Mouse (Mus musculus) neural tube, embryonic 11.5 days (tissue): Measurements from ENCODE around the gene Tal1. TPM values are rescaled to one million over a fixed set of nuclear protein-coding genes. Genes with fewer than 3 reads are reported as not detected.

Experiments
- ATAC-seq: fragments of 200-750 bp; cut with Nextera tagmentation; 2 replicates; pipeline ENCODE4 v1.8.0; 2017; ENCODE audit warnings: moderate number of reproducible peaks, mild to moderate bottlenecking, moderate TSS enrichment, moderate library complexity; ENCODE audit not compliant: insufficient read depth, low FRiP score, low TSS enrichment
- DNase-seq: peaks from one replicate; pipeline ENCODE4 v3.0.0-alpha.2; 2015; ENCODE audit warnings: low spot score
- H3K27ac ChIP-seq: fragments of 300-500 bp; sonication (generic); 2 replicates; pipeline ENCODE4 v1.5.1; 2014; ENCODE audit warnings: low read depth, mild to moderate bottlenecking, low read length
- H3K27me3 ChIP-seq: fragments of 300-500 bp; sonication (generic); 2 replicates; pipeline ENCODE4 v1.6.1; 2014; ENCODE audit warnings: mild to moderate bottlenecking, low read length, mixed read lengths; ENCODE audit not compliant: control insufficient read depth, insufficient read depth
- H3K36me3 ChIP-seq: fragments of 300-500 bp; sonication (generic); 2 replicates; pipeline ENCODE4 v1.6.1; 2014; ENCODE audit warnings: mild to moderate bottlenecking, low read length, moderate library complexity, mixed read lengths; ENCODE audit not compliant: control insufficient read depth, insufficient read depth
- H3K4me1 ChIP-seq: fragments of 300-500 bp; sonication (generic); 2 replicates; pipeline ENCODE4 v1.6.1; 2014; ENCODE audit warnings: low read length, mixed read lengths; ENCODE audit not compliant: control insufficient read depth, insufficient read depth
- H3K4me2 ChIP-seq: fragments of 300-500 bp; sonication (generic); 2 replicates; pipeline ENCODE4 v1.6.1; 2014; ENCODE audit warnings: low read depth, mild to moderate bottlenecking, moderate library complexity
- H3K4me3 ChIP-seq: fragments of 300-500 bp; sonication (generic); 2 replicates; pipeline ENCODE4 v1.5.1; 2014; ENCODE audit warnings: low read depth, low read length
- H3K9ac ChIP-seq: fragments of 300-500 bp; sonication (generic); 2 replicates; pipeline ENCODE4 v1.6.1; 2014; ENCODE audit warnings: mild to moderate bottlenecking, low read length
- H3K9me3 ChIP-seq: fragments of 300-500 bp; sonication (generic); 2 replicates; pipeline ENCODE4 v1.6.1; 2016; ENCODE audit warnings: low read length; ENCODE audit not compliant: control insufficient read depth
- WGBS: fragments of 180-500 bp; shearing (Covaris S2); extraction: QIAGEN DNeasy Blood & Tissue Kit; methylation state at CpG from one replicate; pipeline ENCODE4 v1.1.7; 2014; 5-methylcytosine and 5-hydroxymethylcytosine counted together
- polyA plus RNA-seq: library from polyadenylated mRNA; unstranded; fragments of >200 nt; fragmentation: Nextera tagmentation; extraction: Ambion mirVana; gene quantifications from 2 replicates; pipeline ENCODE4 v1.2.1, GENCODE M21; 2014

The Tal1 gene
- polyA plus RNA-seq: 6.7 and 7.5 TPM in 2 replicates

GRCm38 (mm10) chr4:115056371-115056920 lies at the start of gene Tal1:
Gene Tal1 (plus strand): TSS chr4:115056426.
- WGBS: under 1% methylated on average over 59 of the region's 60 CpGs
- Histone ChIP-seq H3K4me1 (no peaks in the 10 kb centered on the region; the same call in 1 of the 2 replicates), H3K4me2 (peak within 1 kb of the TSS; percentile 33), H3K9ac (peak within 1 kb of the TSS; percentile 36), H3K9me3 (no peaks in the 10 kb centered on the region), H3K27me3 (peaks cover 95% of the 10 kb centered on the region), H3K4me3 (peak within 1 kb of the TSS; percentile 27), H3K27ac (peak within 1 kb of the TSS; percentile 21; the same call in 1 of the 2 replicates), H3K36me3 (no peaks in the 10 kb centered on the region)
- ATAC-seq (peak; percentile 33; the same call in 1 of the 2 replicates), DNase-seq (peak; percentile 66)

GRCm38 (mm10) chr4:115014276-115014675 lies 42.0 kb upstream of the Tal1 start:
- no peak overlapping the region for H3K4me2 ChIP-seq
- H3K27ac ChIP-seq: no peak overlapping the region
- no peaks in the 10 kb centered on the region for H3K27me3 ChIP-seq
- H3K36me3 ChIP-seq: peaks cover 2% of the 10 kb centered on the region; the same call in 1 of the 2 replicates
- DNase-seq (no peak), ATAC-seq (no peak)
- no peak overlapping the region for H3K9ac ChIP-seq
- H3K9me3 ChIP-seq: no peaks in the 10 kb centered on the region
- no peaks in the 10 kb centered on the region for H3K4me1 ChIP-seq
- 89% methylated on average over 3 of the region's 3 CpGs for WGBS
- no peak overlapping the region for H3K4me3 ChIP-seq

- Histone ChIP-seq H3K4me1 (no peaks in the 10 kb centered on the region), H3K27ac (no peak overlapping the region), H3K9me3 (no peaks in the 10 kb centered on the region), H3K4me3 (no peak overlapping the region), H3K36me3 (peaks cover 8% of the 10 kb centered on the region), H3K27me3 (no peaks in the 10 kb centered on the region), H3K9ac (no peak overlapping the region), H3K4me2 (no peak overlapping the region)
- ATAC-seq (no peak), DNase-seq (no peak)
- WGBS: 90% methylated on average over 3 of the region's 3 CpGs
These were observed 36.2 kb upstream of the Tal1 start for GRCm38 (mm10) chr4:115019997-115020396.

GRCm38 (mm10) chr4:115035043-115035442 lies 21.2 kb upstream of the Tal1 start:
- Histone ChIP-seq H3K36me3 (no peaks in the 10 kb centered on the region; the same call in 1 of the 2 replicates), H3K9ac (no peak overlapping the region), H3K4me3 (no peak overlapping the region), H3K27ac (no peak overlapping the region), H3K4me2 (no peak overlapping the region), H3K9me3 (no peaks in the 10 kb centered on the region), H3K4me1 (no peaks in the 10 kb centered on the region), H3K27me3 (no peaks in the 10 kb centered on the region)
- no peak for ATAC-seq
- no peak for DNase-seq
- 76% methylated on average over 6 of the region's 6 CpGs for WGBS

GRCm38 (mm10) chr4:115038242-115038641 lies 18.0 kb upstream of the Tal1 start:
- H3K36me3 ChIP-seq: peaks cover 4% of the 10 kb centered on the region
- H3K4me2 ChIP-seq: no peak overlapping the region
- H3K27me3 ChIP-seq: no peaks in the 10 kb centered on the region
- H3K9me3 ChIP-seq: no peaks in the 10 kb centered on the region
- H3K27ac ChIP-seq: no peak overlapping the region
- H3K4me1 ChIP-seq: no peaks in the 10 kb centered on the region
- no peak overlapping the region for H3K9ac ChIP-seq
- ATAC-seq (no peak), DNase-seq (peak; percentile 66)
- H3K4me3 ChIP-seq: no peak overlapping the region
- WGBS: 42% methylated on average over 4 of the region's 4 CpGs

- Histone ChIP-seq H3K27ac (no peak overlapping the region), H3K27me3 (peaks cover 11% of the 10 kb centered on the region), H3K9ac (no peak overlapping the region), H3K4me3 (no peak overlapping the region), H3K4me1 (no peaks in the 10 kb centered on the region), H3K9me3 (no peaks in the 10 kb centered on the region), H3K4me2 (no peak overlapping the region), H3K36me3 (peaks cover 4% of the 10 kb centered on the region)
- no peak for ATAC-seq
- WGBS: 77% methylated on average over 3 of the region's 3 CpGs
- DNase-seq: no peak
These were observed 10.6 kb upstream of the Tal1 start for GRCm38 (mm10) chr4:115045621-115046020.

- 0 out of 2 replicates have a peak, but pooled peaks have one; percentile 7 for ATAC-seq
- peaks cover 29% of the 10 kb centered on the region for H3K27me3 ChIP-seq
These were observed 8.5 kb upstream of the Tal1 start for GRCm38 (mm10) chr4:115047750-115048149.

GRCm38 (mm10) chr4:115048190-115048589 lies 8.0 kb upstream of the Tal1 start:
- Histone ChIP-seq H3K27me3 (peaks cover 33% of the 10 kb centered on the region), H3K9me3 (no peaks in the 10 kb centered on the region), H3K4me2 (no peak overlapping the region), H3K27ac (no peak overlapping the region), H3K4me1 (no peaks in the 10 kb centered on the region), H3K4me3 (no peak overlapping the region), H3K9ac (no peak overlapping the region), H3K36me3 (no peaks in the 10 kb centered on the region)
- 71% methylated on average over 8 of the region's 8 CpGs for WGBS
- DNase-seq: no peak
- no peak for ATAC-seq

More at GRCm38 (mm10) chr4:115047750-115048149, 8.5 kb upstream of the Tal1 start:
- Histone ChIP-seq H3K9ac (no peak overlapping the region), H3K9me3 (no peaks in the 10 kb centered on the region), H3K4me3 (no peak overlapping the region), H3K4me2 (no peak overlapping the region), H3K4me1 (no peaks in the 10 kb centered on the region), H3K36me3 (no peaks in the 10 kb centered on the region), H3K27ac (no peak overlapping the region)
- WGBS: 2% methylated on average over 5 of the region's 5 CpGs
- DNase-seq: peak; percentile 67

- Histone ChIP-seq H3K4me3 (no peak overlapping the region), H3K27ac (no peak overlapping the region), H3K36me3 (no peaks in the 10 kb centered on the region), H3K27me3 (peaks cover 59% of the 10 kb centered on the region), H3K4me1 (no peaks in the 10 kb centered on the region), H3K4me2 (no peak overlapping the region), H3K9ac (no peak overlapping the region), H3K9me3 (no peaks in the 10 kb centered on the region)
- 67% methylated on average over 5 of the region's 5 CpGs for WGBS
- no peak for DNase-seq
- ATAC-seq: no peak
These were observed 5.0 kb upstream of the Tal1 start for GRCm38 (mm10) chr4:115051245-115051644.
